Mouse (Mus musculus): Measurements from ENCODE around the gene Vps9d1. TPM values are rescaled to one million over a fixed set of nuclear protein-coding genes. Genes with fewer than 3 reads are reported as not detected.
A peak's percentile ranks its signal among the peaks of the same experiment; 100 is the strongest.

Vps9d1 gene
- polyA plus RNA-seq (2014; fragmentation: Nextera tagmentation; extraction: Ambion mirVana), result 26.5 and 29.7 TPM in 2 replicates

DNA sequence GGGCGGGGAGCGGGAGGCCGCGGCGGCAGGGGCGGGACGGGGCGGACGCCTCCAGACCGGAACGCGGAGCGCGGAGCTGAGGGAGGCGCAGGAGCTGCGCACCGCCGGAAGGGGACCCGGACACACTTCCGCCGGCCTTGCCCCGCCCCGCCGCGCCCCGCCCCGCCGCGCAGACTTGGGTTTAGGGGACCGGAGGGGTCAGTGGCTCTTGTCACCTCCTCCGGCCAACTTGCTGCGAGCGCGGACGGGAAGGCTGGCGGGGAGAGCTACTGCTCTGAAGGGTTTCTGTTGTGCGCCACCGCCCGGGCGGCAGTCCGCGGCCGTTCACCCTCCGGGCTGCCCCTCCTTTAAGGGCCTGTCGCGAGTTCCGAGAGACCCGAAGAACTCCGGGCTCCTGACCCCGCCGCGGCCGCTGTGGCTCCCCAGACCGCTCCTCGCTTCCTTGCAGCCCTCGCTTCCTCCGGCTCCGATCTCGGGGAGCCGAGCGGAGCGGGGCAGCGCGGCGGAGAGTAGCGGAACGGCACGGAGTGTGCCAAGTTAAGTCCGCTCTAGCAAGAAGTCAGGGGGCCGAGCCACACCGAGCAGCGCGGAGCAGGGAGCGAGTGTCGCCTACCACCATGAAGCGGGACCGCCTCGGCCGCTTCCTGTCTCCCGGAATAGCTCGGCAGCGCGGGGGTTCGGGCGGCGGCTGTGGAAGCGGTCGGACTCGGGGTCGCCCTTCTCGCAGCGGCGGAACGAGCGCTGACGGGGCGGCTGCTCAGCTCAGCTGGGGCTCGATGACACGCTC lies at the start of gene Vps9d1, which contains the start of gene Zfp276:
Gene Vps9d1 (minus strand): TSS at position 250 of the 787 bp plus-strand sequence.
Gene Zfp276 (plus strand): TSS at position 97 of the 787 bp plus-strand sequence.
- peak; percentile 94 for ATAC-seq (ENCODE audit: insufficient number of reproducible peaks, insufficient read depth, low FRiP score, low read depth)
- Histone ChIP-seq H3K4me2 (replicated peaks; ENCODE audit: low read depth, low read length) (peak within 1 kb of the TSS; percentile 87), H3K4me3 (ENCODE audit: low read depth, low read length) (peak within 1 kb of the TSS; percentile 98), H3K27me3 (ENCODE audit: control insufficient read depth, insufficient read depth, low read length) (no peaks in the 10 kb centered on the region), H3K4me1 (ENCODE audit: control insufficient read depth, insufficient read depth, low read length) (peaks cover 11% of the 10 kb centered on the region; the same call in 1 of the 2 replicates), H3K9ac (replicated peaks; ENCODE audit: low read depth, low read length) (peak within 1 kb of the TSS; percentile 92), H3K27ac (ENCODE audit: low read length) (peak within 1 kb of the TSS; percentile 82), H3K36me3 (ENCODE audit: control insufficient read depth, insufficient read depth, low read length) (peaks cover 47% of the 10 kb centered on the region), H3K9me3 (ENCODE audit: control insufficient read depth, low read depth, low read length) (no peaks in the 10 kb centered on the region)
- WGBS, result under 1% methylated on average over 91 of the region's 99 CpGs

GRCm38 (mm10) chr8:123298301-123298700 lies 44.2 kb upstream of the Vps9d1 start:
- Histone ChIP-seq H3K4me1 (ENCODE audit: control insufficient read depth, insufficient read depth, low read length) (no peaks in the 10 kb centered on the region), H3K9me3 (ENCODE audit: control insufficient read depth, low read depth, low read length) (no peaks in the 10 kb centered on the region), H3K9ac (replicated peaks; ENCODE audit: low read depth, low read length) (no peak overlapping the region), H3K36me3 (ENCODE audit: control insufficient read depth, insufficient read depth, low read length) (peaks cover 8% of the 10 kb centered on the region), H3K27me3 (ENCODE audit: control insufficient read depth, insufficient read depth, low read length) (no peaks in the 10 kb centered on the region), H3K4me2 (replicated peaks; ENCODE audit: low read depth, low read length) (no peak overlapping the region), H3K27ac (ENCODE audit: low read length) (no peak overlapping the region), H3K4me3 (ENCODE audit: low read depth, low read length) (no peak overlapping the region)
- no peak for ATAC-seq (ENCODE audit: insufficient number of reproducible peaks, insufficient read depth, low FRiP score, low read depth)
- WGBS, result 92% methylated on average over 11 of the region's 11 CpGs

DNA sequence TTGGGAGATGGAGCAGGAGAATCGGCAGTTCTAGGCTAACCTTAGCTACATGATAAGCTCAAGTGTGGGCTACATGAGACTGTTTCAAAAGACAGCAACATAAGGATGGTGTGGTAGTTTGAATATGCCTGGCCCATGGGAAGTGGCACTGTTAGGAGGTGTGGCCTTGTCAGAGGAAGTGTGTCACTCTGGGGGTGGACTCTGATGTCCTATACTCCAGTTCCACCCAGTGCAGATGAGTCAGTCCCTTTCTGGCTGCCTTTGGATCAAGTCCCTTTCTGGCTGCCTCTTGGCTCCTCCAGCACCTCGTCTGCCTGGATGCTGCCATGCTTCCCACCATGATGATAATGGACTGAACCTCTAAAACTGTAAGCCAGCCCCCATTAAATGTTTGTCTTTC lies 38.6 kb upstream of the Vps9d1 start:
- Histone ChIP-seq H3K36me3 (ENCODE audit: control insufficient read depth, insufficient read depth, low read length) (peaks cover 17% of the 10 kb centered on the region), H3K4me3 (ENCODE audit: low read depth, low read length) (no peak overlapping the region), H3K4me1 (ENCODE audit: control insufficient read depth, insufficient read depth, low read length) (no peaks in the 10 kb centered on the region), H3K9ac (replicated peaks; ENCODE audit: low read depth, low read length) (no peak overlapping the region), H3K27ac (ENCODE audit: low read length) (no peak overlapping the region), H3K27me3 (ENCODE audit: control insufficient read depth, insufficient read depth, low read length) (no peaks in the 10 kb centered on the region), H3K4me2 (replicated peaks; ENCODE audit: low read depth, low read length) (no peak overlapping the region), H3K9me3 (ENCODE audit: control insufficient read depth, low read depth, low read length) (no peaks in the 10 kb centered on the region)
- 90% methylated on average over 2 of the region's 2 CpGs for WGBS
- no peak for ATAC-seq (ENCODE audit: insufficient number of reproducible peaks, insufficient read depth, low FRiP score, low read depth)

DNA sequence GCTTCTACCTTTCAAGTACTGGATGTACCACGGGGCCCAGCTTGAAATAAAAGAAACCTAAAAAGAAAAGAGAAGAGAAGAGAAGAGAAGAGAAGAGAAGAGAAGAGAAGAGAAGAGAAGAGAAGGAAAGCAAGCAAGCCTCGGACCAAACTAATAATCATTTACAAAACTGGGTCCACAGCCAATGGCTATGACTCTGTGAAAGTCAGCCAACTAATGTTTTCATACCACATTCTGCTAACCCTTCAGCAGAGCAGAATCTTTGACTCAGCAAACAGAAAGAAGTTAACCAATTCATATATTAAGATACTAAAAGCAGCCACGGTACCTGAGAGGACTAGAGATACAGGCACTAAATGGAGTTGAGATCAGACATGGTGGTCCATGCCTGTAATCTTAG lies 38.1 kb upstream of the Vps9d1 start:
- Histone ChIP-seq H3K4me1 (ENCODE audit: control insufficient read depth, insufficient read depth, low read length) (no peaks in the 10 kb centered on the region), H3K27ac (ENCODE audit: low read length) (no peak overlapping the region), H3K4me2 (replicated peaks; ENCODE audit: low read depth, low read length) (no peak overlapping the region), H3K36me3 (ENCODE audit: control insufficient read depth, insufficient read depth, low read length) (peaks cover 19% of the 10 kb centered on the region), H3K27me3 (ENCODE audit: control insufficient read depth, insufficient read depth, low read length) (no peaks in the 10 kb centered on the region), H3K9ac (replicated peaks; ENCODE audit: low read depth, low read length) (no peak overlapping the region), H3K9me3 (ENCODE audit: control insufficient read depth, low read depth, low read length) (no peaks in the 10 kb centered on the region), H3K4me3 (ENCODE audit: low read depth, low read length) (no peak overlapping the region)
- ATAC-seq (ENCODE audit: insufficient number of reproducible peaks, insufficient read depth, low FRiP score, low read depth), result no peak
- 90% methylated on average over 3 of the region's 3 CpGs for WGBS

GRCm38 (mm10) chr8:123291716-123292115 lies 37.6 kb upstream of the Vps9d1 start:
- Histone ChIP-seq H3K36me3 (ENCODE audit: control insufficient read depth, insufficient read depth, low read length) (peaks cover 19% of the 10 kb centered on the region), H3K4me1 (ENCODE audit: control insufficient read depth, insufficient read depth, low read length) (no peaks in the 10 kb centered on the region)
- WGBS, result 87% methylated on average over 8 of the region's 8 CpGs

GRCm38 (mm10) chr8:123290679-123291078 lies 36.5 kb upstream of the Vps9d1 start:
- Histone ChIP-seq H3K27ac (ENCODE audit: low read length) (no peak overlapping the region), H3K4me1 (ENCODE audit: control insufficient read depth, insufficient read depth, low read length) (no peaks in the 10 kb centered on the region), H3K36me3 (ENCODE audit: control insufficient read depth, insufficient read depth, low read length) (peaks cover 19% of the 10 kb centered on the region), H3K4me3 (ENCODE audit: low read depth, low read length) (no peak overlapping the region), H3K9me3 (ENCODE audit: control insufficient read depth, low read depth, low read length) (no peaks in the 10 kb centered on the region), H3K4me2 (replicated peaks; ENCODE audit: low read depth, low read length) (no peak overlapping the region), H3K27me3 (ENCODE audit: control insufficient read depth, insufficient read depth, low read length) (no peaks in the 10 kb centered on the region), H3K9ac (replicated peaks; ENCODE audit: low read depth, low read length) (no peak overlapping the region)
- WGBS, result 94% methylated on average over 8 of the region's 8 CpGs
- ATAC-seq (ENCODE audit: insufficient number of reproducible peaks, insufficient read depth, low FRiP score, low read depth), result no peak

More at GRCm38 (mm10) chr8:123291716-123292115, 37.6 kb upstream of the Vps9d1 start:
- ATAC-seq (ENCODE audit: insufficient number of reproducible peaks, insufficient read depth, low FRiP score, low read depth), result no peak
- no peak overlapping the region for H3K4me2 ChIP-seq (replicated peaks; ENCODE audit: low read depth, low read length)
- no peak overlapping the region for H3K27ac ChIP-seq (ENCODE audit: low read length)
- H3K27me3 ChIP-seq (ENCODE audit: control insufficient read depth, insufficient read depth, low read length), result no peaks in the 10 kb centered on the region
- no peaks in the 10 kb centered on the region for H3K9me3 ChIP-seq (ENCODE audit: control insufficient read depth, low read depth, low read length)
- H3K4me3 ChIP-seq (ENCODE audit: low read depth, low read length), result no peak overlapping the region
- H3K9ac ChIP-seq (replicated peaks; ENCODE audit: low read depth, low read length), result no peak overlapping the region

- Histone ChIP-seq H3K4me2 (replicated peaks; ENCODE audit: low read depth, low read length) (no peak overlapping the region), H3K9ac (replicated peaks; ENCODE audit: low read depth, low read length) (no peak overlapping the region), H3K27ac (ENCODE audit: low read length) (no peak overlapping the region), H3K36me3 (ENCODE audit: control insufficient read depth, insufficient read depth, low read length) (peaks cover 19% of the 10 kb centered on the region), H3K4me3 (ENCODE audit: low read depth, low read length) (no peak overlapping the region), H3K9me3 (ENCODE audit: control insufficient read depth, low read depth, low read length) (no peaks in the 10 kb centered on the region), H3K4me1 (ENCODE audit: control insufficient read depth, insufficient read depth, low read length) (no peaks in the 10 kb centered on the region), H3K27me3 (ENCODE audit: control insufficient read depth, insufficient read depth, low read length) (no peaks in the 10 kb centered on the region)
- WGBS, result 70% methylated on average over 4 of the region's 4 CpGs
- ATAC-seq (ENCODE audit: insufficient number of reproducible peaks, insufficient read depth, low FRiP score, low read depth), result no peak
Observed at GRCm38 (mm10) chr8:123290166-123290565, 36.0 kb upstream of the Vps9d1 start.

- ATAC-seq (ENCODE audit: insufficient number of reproducible peaks, insufficient read depth, low FRiP score, low read depth), result no peak
- 95% methylated on average over 17 of the region's 17 CpGs for WGBS
- Histone ChIP-seq H3K4me3 (ENCODE audit: low read depth, low read length) (no peak overlapping the region), H3K9me3 (ENCODE audit: control insufficient read depth, low read depth, low read length) (no peaks in the 10 kb centered on the region), H3K9ac (replicated peaks; ENCODE audit: low read depth, low read length) (no peak overlapping the region), H3K27ac (ENCODE audit: low read length) (no peak overlapping the region), H3K27me3 (ENCODE audit: control insufficient read depth, insufficient read depth, low read length) (no peaks in the 10 kb centered on the region), H3K36me3 (ENCODE audit: control insufficient read depth, insufficient read depth, low read length) (peaks cover 15% of the 10 kb centered on the region), H3K4me1 (ENCODE audit: control insufficient read depth, insufficient read depth, low read length) (no peaks in the 10 kb centered on the region), H3K4me2 (replicated peaks; ENCODE audit: low read depth, low read length) (no peak overlapping the region)
Observed at GRCm38 (mm10) chr8:123287362-123287761, 33.2 kb upstream of the Vps9d1 start.
